Mouse (Mus musculus) forebrain, postnatal 0 days (tissue): ENCODE measurements around the gene Il25. TPM values are rescaled to one million over a fixed set of nuclear protein-coding genes. Genes with fewer than 3 reads are reported as not detected.
"Not testable (repeated sequence)": the region's sequence is repeated elsewhere in the genome, so short reads cannot be mapped to it uniquely, and the experiment has no call there.

Experiments
- ATAC-seq: fragments of 200-750 bp; cut with Nextera tagmentation; 2 replicates; pipeline ENCODE4 v1.8.0; 2017; ENCODE audit warnings: mild to moderate bottlenecking, moderate library complexity
- DNase-seq: peaks from one replicate; pipeline ENCODE4 v3.0.0-alpha.2; 2015
- H3K27ac ChIP-seq: fragments of 300-500 bp; sonication (generic); 2 replicates; pipeline ENCODE4 v1.5.1; 2014; ENCODE audit warnings: low read depth, mild to moderate bottlenecking, antibody characterized with exemption, low read length, moderate library complexity, mixed read lengths
- H3K27me3 ChIP-seq: fragments of 300-500 bp; sonication (generic); 2 replicates; pipeline ENCODE4 v1.6.1; 2014; ENCODE audit warnings: mild to moderate bottlenecking, low read length, mixed read lengths; ENCODE audit not compliant: insufficient read depth
- H3K36me3 ChIP-seq: fragments of 300-500 bp; sonication (generic); 2 replicates; pipeline ENCODE4 v1.6.1; 2014; ENCODE audit warnings: mild to moderate bottlenecking, moderate library complexity; ENCODE audit not compliant: insufficient read depth
- H3K4me1 ChIP-seq: fragments of 300-500 bp; sonication (generic); 2 replicates; pipeline ENCODE4 v1.6.1; 2014; ENCODE audit warnings: antibody characterized with exemption; ENCODE audit not compliant: insufficient read depth
- H3K4me2 ChIP-seq: fragments of 300-500 bp; sonication (generic); 2 replicates; pipeline ENCODE4 v1.6.1; 2014; ENCODE audit warnings: low read depth, mild to moderate bottlenecking, moderate library complexity
- H3K4me3 ChIP-seq: fragments of 300-500 bp; sonication (generic); 2 replicates; pipeline ENCODE4 v1.5.1; 2014; ENCODE audit warnings: low read depth, low read length, mixed read lengths
- H3K9ac ChIP-seq: fragments of 300-500 bp; sonication (generic); 2 replicates; pipeline ENCODE4 v1.6.1; 2014; ENCODE audit warnings: mild to moderate bottlenecking
- H3K9me3 ChIP-seq: fragments of 300-500 bp; sonication (generic); 2 replicates; pipeline ENCODE4 v1.6.1; 2016; ENCODE audit warnings: low read length
- CTCF ChIP-seq: sonication (generic); IDR thresholded peaks from 2 replicates; pipeline ENCODE4 v1.5.1; 2016; ENCODE audit warnings: antibody characterized with exemption, control low read depth, low read depth
- WGBS: fragments of 180-500 bp; shearing (Covaris S2); extraction: QIAGEN DNeasy Blood & Tissue Kit; methylation state at CpG from one replicate; pipeline ENCODE4 v1.1.7; 2014; 5-methylcytosine and 5-hydroxymethylcytosine counted together
- polyA plus RNA-seq: library from polyadenylated mRNA; unstranded; fragments of >200 nt; fragmentation: Nextera tagmentation; extraction: Ambion mirVana; gene quantifications from 2 replicates; pipeline ENCODE4 v1.2.1, GENCODE M21; 2015
- total RNA-seq: library from RNA; depleted of rRNA; stranded (reverse); fragments of >200 nt; gene quantifications from 2 replicates; pipeline ENCODE4 v1.2.3, GENCODE M21; 2014

Il25 gene
- total and polyA plus RNA-seq, 2 experiments from 2014 or later, result 0.38 to 0.58 TPM

GRCm38 (mm10) chr14:54944939-54945338 lies 12.4 kb downstream of the Il25 start:
- 82% methylated on average over 2 of the region's 2 CpGs for WGBS
- no peak overlapping the region for H3K9ac ChIP-seq
- H3K4me3 ChIP-seq, result no peak overlapping the region
- H3K9me3 ChIP-seq, result no peaks in the 10 kb centered on the region
- TF ChIP-seq CTCF, result no peak
- no peaks in the 10 kb centered on the region for H3K36me3 ChIP-seq
- no peaks in the 10 kb centered on the region for H3K4me1 ChIP-seq
- H3K27ac ChIP-seq, result no peak overlapping the region
- DNase-seq, result no peak
- no peak overlapping the region for H3K4me2 ChIP-seq
- H3K27me3 ChIP-seq, result no peaks in the 10 kb centered on the region
- no peak for ATAC-seq

GRCm38 (mm10) chr14:54945975-54946704 lies 13.6 kb downstream of the Il25 start:
- Histone ChIP-seq H3K27me3 (no peaks in the 10 kb centered on the region), H3K27ac (no peak overlapping the region), H3K4me2 (no peak overlapping the region), H3K9ac (no peak overlapping the region), H3K36me3 (no peaks in the 10 kb centered on the region), H3K9me3 (no peaks in the 10 kb centered on the region), H3K4me3 (no peak overlapping the region), H3K4me1 (no peaks in the 10 kb centered on the region)
- TF ChIP-seq CTCF, result no peak
- DNase-seq (no peak), ATAC-seq (no peak)
- 81% methylated on average over 19 of the region's 19 CpGs for WGBS

GRCm38 (mm10) chr14:54947008-54947407 lies 14.5 kb downstream of the Il25 start:
- not testable (repeated sequence) for H3K4me2 ChIP-seq, H3K36me3 ChIP-seq, H3K4me3 ChIP-seq, H3K9me3 ChIP-seq, H3K9ac ChIP-seq, DNase-seq, H3K27me3 ChIP-seq, H3K4me1 ChIP-seq, H3K27ac ChIP-seq, ATAC-seq
- WGBS, result 87% methylated on average over 10 of the region's 11 CpGs

GRCm38 (mm10) chr14:54948781-54949180 lies 16.3 kb downstream of the Il25 start:
- H3K27ac ChIP-seq, result no peak overlapping the region
- no peaks in the 10 kb centered on the region for H3K27me3 ChIP-seq
- no peak overlapping the region for H3K4me3 ChIP-seq
- ATAC-seq (no peak), DNase-seq (no peak)
- TF ChIP-seq CTCF, result no peak
- no peaks in the 10 kb centered on the region for H3K9me3 ChIP-seq
- WGBS, result 89% methylated on average over 9 of the region's 9 CpGs
- no peak overlapping the region for H3K9ac ChIP-seq
- no peak overlapping the region for H3K4me2 ChIP-seq
- H3K4me1 ChIP-seq, result no peaks in the 10 kb centered on the region
- H3K36me3 ChIP-seq, result no peaks in the 10 kb centered on the region

- Histone ChIP-seq H3K27me3 (no peaks in the 10 kb centered on the region), H3K27ac (no peak overlapping the region), H3K4me3 (no peak overlapping the region), H3K4me2 (no peak overlapping the region), H3K9ac (no peak overlapping the region), H3K36me3 (no peaks in the 10 kb centered on the region), H3K9me3 (no peaks in the 10 kb centered on the region), H3K4me1 (no peaks in the 10 kb centered on the region)
- no peak for DNase-seq
- 64% methylated on average over 12 of the region's 12 CpGs for WGBS
- no peak for TF ChIP-seq CTCF
- no peak for ATAC-seq
Measured at GRCm38 (mm10) chr14:54950493-54950892, 18.0 kb downstream of the Il25 start.

DNA sequence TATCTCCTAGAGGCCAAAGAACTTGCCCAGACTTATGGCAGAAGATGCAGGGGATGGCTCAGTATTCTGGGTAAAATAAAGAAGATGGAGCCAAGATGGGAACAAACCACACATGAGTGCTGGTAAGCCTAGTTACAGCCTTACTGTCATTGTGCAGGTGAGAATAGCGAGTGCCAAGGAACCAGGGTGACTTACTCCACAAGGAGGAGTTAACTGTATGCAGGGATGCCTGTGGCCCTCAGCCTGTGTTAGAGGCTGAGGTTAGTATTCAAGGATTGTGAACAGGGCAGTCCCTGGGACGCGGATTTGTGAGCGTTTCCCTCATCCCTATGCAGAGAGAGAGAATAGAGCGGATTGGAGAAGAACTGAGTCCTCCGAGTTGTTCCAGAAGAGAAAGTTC lies 19.1 kb downstream of the Il25 start:
- Histone ChIP-seq H3K4me1 (no peaks in the 10 kb centered on the region), H3K4me3 (no peak overlapping the region), H3K9me3 (no peaks in the 10 kb centered on the region), H3K27ac (no peak overlapping the region), H3K27me3 (no peaks in the 10 kb centered on the region), H3K9ac (no peak overlapping the region), H3K36me3 (no peaks in the 10 kb centered on the region), H3K4me2 (no peak overlapping the region)
- ATAC-seq (no peak), DNase-seq (no peak)
- 83% methylated on average over 6 of the region's 6 CpGs for WGBS
- TF ChIP-seq CTCF, result no peak

- ATAC-seq (no peak), DNase-seq (no peak)
- Histone ChIP-seq H3K36me3 (no peaks in the 10 kb centered on the region), H3K9me3 (no peaks in the 10 kb centered on the region), H3K27ac (no peak overlapping the region), H3K27me3 (no peaks in the 10 kb centered on the region), H3K9ac (no peak overlapping the region), H3K4me1 (no peaks in the 10 kb centered on the region), H3K4me3 (no peak overlapping the region), H3K4me2 (no peak overlapping the region)
- 93% methylated on average over 8 of the region's 8 CpGs for WGBS
- no peak for TF ChIP-seq CTCF
Measured at GRCm38 (mm10) chr14:54953664-54954206, 21.2 kb downstream of the Il25 start.
